Mouse (Mus musculus) C2C12 (cell line): Measurements from ENCODE around the gene Ints4. TPM values are rescaled to one million over a fixed set of nuclear protein-coding genes. Genes with fewer than 3 reads are reported as not detected.
A peak's percentile ranks its signal among the peaks of the same experiment; 100 is the strongest.
"Not testable (repeated sequence)": the region's sequence is repeated elsewhere in the genome, so short reads cannot be mapped to it uniquely, and the experiment has no call there.

Source experiments
- H3K27me3 ChIP-seq: one replicate; pipeline ENCODE4 v1.6.1; 2011; ENCODE audit not compliant: control insufficient read depth, insufficient read depth, insufficient read length
- H3K36me3 ChIP-seq: one replicate; pipeline ENCODE4 v1.6.1; 2011; ENCODE audit not compliant: control insufficient read depth, insufficient read depth
- H3K4me3 ChIP-seq: one replicate; pipeline ENCODE4 v1.5.1; 2011; ENCODE audit warnings: mild to moderate bottlenecking, control low read depth; ENCODE audit not compliant: poor library complexity, insufficient read depth, severe bottlenecking
- H3K79me2 ChIP-seq: one replicate; pipeline ENCODE4 v1.6.1; 2011; ENCODE audit not compliant: control insufficient read depth, insufficient read depth
- H3K79me3 ChIP-seq: one replicate; pipeline ENCODE4 v1.6.1; 2011; ENCODE audit warnings: low read depth, control low read depth
- H3ac ChIP-seq: one replicate; pipeline ENCODE3; 2011; ENCODE audit warnings: low read depth; ENCODE audit not compliant: control insufficient read depth, insufficient read length
- CEBPB ChIP-seq: IDR thresholded peaks from one replicate; pipeline ENCODE4 v1.6.1; 2011; ENCODE audit warnings: low read depth, mild to moderate bottlenecking, control low read depth, moderate library complexity
- CTCF ChIP-seq: IDR thresholded peaks from one replicate; pipeline ENCODE4 v1.5.1; 2011; ENCODE audit not compliant: control insufficient read depth, insufficient read depth, insufficient read length
- FOSL1 ChIP-seq: IDR thresholded peaks from one replicate; pipeline ENCODE4 v1.8.0; 2011; ENCODE audit warnings: mild to moderate bottlenecking, low read length; ENCODE audit not compliant: poor library complexity, insufficient read depth, severe bottlenecking
- MAX ChIP-seq: IDR thresholded peaks from one replicate; pipeline ENCODE4 v1.6.1; 2011; ENCODE audit warnings: mild to moderate bottlenecking, control low read depth
- MYOD1 ChIP-seq: IDR thresholded peaks from one replicate; pipeline ENCODE4 v1.6.1; 2011; ENCODE audit warnings: low read depth; ENCODE audit not compliant: control insufficient read depth, insufficient read length
- MYOG ChIP-seq: IDR thresholded peaks from one replicate; pipeline ENCODE4 v1.6.1; 2011; ENCODE audit not compliant: control insufficient read depth, insufficient read length; ENCODE audit errors: extremely low read depth
- USF1 ChIP-seq: IDR thresholded peaks from one replicate; pipeline ENCODE4 v1.6.1; 2011; ENCODE audit warnings: low read depth, mild to moderate bottlenecking, control low read depth, moderate library complexity
- long read RNA-seq, 2 experiments: library from polyadenylated mRNA; unstranded; transcript quantifications; one replicate each; pipeline ENCODE4 v2.0.0; 2019 to 2020
- polyA plus RNA-seq: library from polyadenylated mRNA; unstranded; fragments of >200 nt; fragmentation: generic; extraction: Trizol; gene quantifications from one replicate; pipeline ENCODE4 v1.2.1, GENCODE M21; 2012; ENCODE audit warnings: missing spikeins

Gene Ints4
- polyA plus RNA-seq, result 24.2 TPM
- long read RNA-seq, experiment 1, transcript Ints4-201 (23 exons, 3,240 nt), result major isoform, 14 of 24 reads
- long read RNA-seq, experiment 1, partial matches to known transcripts, result 3 of 24 reads
- long read RNA-seq, experiment 1, other reads (novel, unspliced or antisense), result 7 of 24 reads
- long read RNA-seq, experiment 2, transcript Ints4-201 (23 exons, 3,240 nt), result major isoform, 149 of 205 reads
- long read RNA-seq, experiment 2, partial matches to known transcripts, result 6 of 205 reads
- long read RNA-seq, experiment 2, other reads (novel, unspliced or antisense), result 49 of 205 reads

DNA sequence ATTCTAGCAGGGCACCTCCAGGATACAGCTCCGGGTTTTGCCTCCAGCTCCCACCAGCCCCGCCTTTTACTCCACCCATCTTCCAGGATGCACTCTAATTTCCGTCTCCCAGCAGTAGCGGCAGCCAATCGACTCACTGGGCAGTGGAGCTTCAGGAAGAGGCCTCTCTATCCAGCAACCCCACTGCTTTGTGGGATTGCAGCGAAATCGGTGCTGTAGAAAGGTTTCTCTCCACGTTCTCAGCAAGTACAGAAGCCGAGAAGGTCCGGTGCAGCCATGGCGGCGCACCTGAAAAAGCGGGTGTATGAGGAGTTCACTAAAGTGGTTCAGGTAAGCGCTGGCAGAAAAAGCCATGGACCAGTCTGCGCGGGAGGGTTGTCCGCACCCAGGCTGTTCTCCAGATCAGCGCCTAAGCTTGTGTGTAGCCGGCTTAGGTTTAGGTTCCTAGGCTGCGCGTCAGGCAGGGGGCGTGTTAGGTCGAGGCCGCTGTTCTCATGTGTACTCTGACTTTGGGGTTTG is at the start of gene Ints4:
Gene Ints4 (plus strand): TSS at position 136 of the 519 bp plus-strand sequence.
- Histone ChIP-seq H3K36me3 (peaks cover 9% of the 10 kb centered on the region), H3K4me3 (peak within 1 kb of the TSS; percentile 51), H3K27me3 (no peaks in the 10 kb centered on the region), H3K79me3 (peaks cover 6% of the 10 kb centered on the region), H3K79me2 (peaks cover 24% of the 10 kb centered on the region), H3ac (peak within 1 kb of the TSS; percentile 80)
- TF ChIP-seq USF1 (no peak), MAX (peak; percentile 8)

DNA sequence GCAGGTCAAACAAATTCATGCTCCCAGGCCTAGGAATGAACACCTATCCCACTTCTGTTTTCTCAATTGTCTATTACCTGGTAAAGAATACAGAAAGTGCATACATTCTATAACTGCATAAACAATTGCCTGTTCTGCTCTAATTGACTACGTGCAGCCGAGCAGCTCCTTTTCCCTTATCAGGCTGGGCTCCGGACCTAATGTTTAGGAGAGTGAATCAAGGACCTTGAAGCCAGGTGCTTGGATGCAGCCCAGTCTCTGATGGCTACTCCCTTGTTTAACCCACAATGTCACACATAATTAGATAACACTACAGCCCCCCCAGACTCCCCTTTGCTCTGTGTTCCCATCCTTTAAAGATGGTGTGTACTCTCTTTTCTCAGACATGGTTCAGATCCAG is 47.2 kb upstream of the Ints4 start:
- H3K36me3 ChIP-seq, H3K4me3 ChIP-seq, H3ac ChIP-seq, H3K27me3 ChIP-seq, H3K79me3 ChIP-seq, H3K79me2 ChIP-seq: not testable (repeated sequence)

DNA sequence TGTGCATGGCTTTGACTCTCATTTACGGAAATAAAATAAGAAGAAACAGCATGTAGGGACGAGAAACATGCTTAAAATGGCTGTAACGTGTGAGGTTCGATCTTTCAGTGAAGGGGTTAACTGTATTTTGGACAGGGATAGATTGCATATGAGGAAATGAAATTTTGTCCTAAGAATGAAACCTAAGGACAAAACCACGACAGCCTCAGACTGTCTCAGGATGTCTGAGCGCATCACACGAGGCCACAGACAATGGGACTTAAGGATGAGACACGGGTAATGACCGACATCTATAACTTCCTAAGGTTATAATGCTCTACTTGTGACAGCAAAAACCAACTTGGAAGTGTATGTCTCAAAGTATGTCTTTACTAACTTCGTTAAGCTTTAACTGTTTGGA is 46.2 kb upstream of the Ints4 start:
- TF ChIP-seq MYOD1 (no peak), MYOG (no peak), FOSL1 (no peak), MAX (no peak), CEBPB (no peak), CTCF (no peak), USF1 (no peak)

DNA sequence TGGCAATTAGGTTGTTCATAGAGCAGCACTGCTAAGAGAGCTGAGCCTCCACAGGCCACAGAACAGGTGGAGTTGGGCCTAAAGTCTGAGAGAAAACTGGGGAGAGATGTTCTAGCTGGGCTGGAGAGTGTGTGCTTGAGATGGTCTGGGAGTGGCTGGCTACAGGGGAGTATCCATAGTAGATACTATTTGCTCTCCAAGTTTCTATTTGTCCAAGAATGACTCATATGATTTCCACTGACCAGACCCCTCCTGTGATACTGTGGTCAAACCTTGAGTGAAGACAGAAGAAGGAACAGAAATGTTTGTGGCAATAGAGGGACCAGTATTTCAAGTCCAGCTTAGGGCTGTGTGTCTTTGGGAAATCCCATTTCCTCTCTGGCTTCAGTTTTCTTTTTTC is 41.8 kb upstream of the Ints4 start:
- H3K4me3 ChIP-seq, result no peak overlapping the region
- H3K27me3 ChIP-seq, result no peaks in the 10 kb centered on the region
- H3K36me3 ChIP-seq, result no peaks in the 10 kb centered on the region
- no peak for TF ChIP-seq CTCF
- no peak for TF ChIP-seq MYOD1
- TF ChIP-seq CEBPB, result no peak
- TF ChIP-seq USF1, result no peak
- TF ChIP-seq FOSL1, result no peak
- TF ChIP-seq MYOG, result no peak
- no peak for TF ChIP-seq MAX
- no peaks in the 10 kb centered on the region for H3K79me2 ChIP-seq
- H3K79me3 ChIP-seq, result no peaks in the 10 kb centered on the region
- H3ac ChIP-seq, result no peak overlapping the region

More for the DNA sequence above, 46.2 kb upstream of the Ints4 start:
- H3ac ChIP-seq, result no peak overlapping the region
- no peaks in the 10 kb centered on the region for H3K79me2 ChIP-seq
- H3K4me3 ChIP-seq, result no peak overlapping the region
- no peaks in the 10 kb centered on the region for H3K36me3 ChIP-seq
- no peaks in the 10 kb centered on the region for H3K79me3 ChIP-seq
- H3K27me3 ChIP-seq, result no peaks in the 10 kb centered on the region

DNA sequence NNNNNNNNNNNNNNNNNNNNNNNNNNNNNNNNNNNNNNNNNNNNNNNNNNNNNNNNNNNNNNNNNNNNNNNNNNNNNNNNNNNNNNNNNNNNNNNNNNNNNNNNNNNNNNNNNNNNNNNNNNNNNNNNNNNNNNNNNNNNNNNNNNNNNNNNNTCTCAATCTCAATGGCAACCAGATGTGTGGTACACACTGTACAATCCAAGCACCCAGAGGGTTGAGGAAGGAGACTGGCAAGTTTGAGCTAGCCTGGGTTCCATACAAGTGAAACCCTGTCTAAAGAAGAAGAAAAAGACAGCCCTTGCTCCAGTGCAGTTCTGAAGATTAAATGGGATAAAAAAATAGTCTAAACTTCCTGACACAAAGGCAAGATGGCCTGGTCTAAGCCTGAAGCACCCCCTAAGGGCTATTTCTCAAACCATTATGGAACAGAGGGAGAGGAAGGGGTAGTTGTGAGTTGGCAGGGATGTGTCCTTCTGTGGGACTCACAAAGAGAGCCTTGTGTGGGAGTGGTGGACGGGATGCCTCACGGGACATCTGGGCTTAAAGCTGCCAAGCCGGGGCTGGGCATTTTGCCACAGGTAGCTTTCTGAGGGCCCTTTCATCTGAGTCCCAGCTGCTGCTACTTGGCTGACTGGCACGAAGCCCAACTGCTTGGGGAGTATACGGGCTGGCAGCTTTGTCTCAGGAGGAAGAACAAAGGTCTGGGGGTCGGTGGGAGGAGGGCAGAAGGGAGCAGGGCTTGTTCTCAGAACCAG is 34.4 kb upstream of the Ints4 start:
- Histone ChIP-seq H3K27me3 (no peaks in the 10 kb centered on the region), H3K79me2 (no peaks in the 10 kb centered on the region), H3ac (no peak overlapping the region), H3K36me3 (no peaks in the 10 kb centered on the region), H3K79me3 (no peaks in the 10 kb centered on the region), H3K4me3 (no peak overlapping the region)
- TF ChIP-seq CEBPB, result no peak
- no peak for TF ChIP-seq FOSL1
- no peak for TF ChIP-seq USF1
- no peak for TF ChIP-seq MYOG
- TF ChIP-seq MYOD1, result no peak

DNA sequence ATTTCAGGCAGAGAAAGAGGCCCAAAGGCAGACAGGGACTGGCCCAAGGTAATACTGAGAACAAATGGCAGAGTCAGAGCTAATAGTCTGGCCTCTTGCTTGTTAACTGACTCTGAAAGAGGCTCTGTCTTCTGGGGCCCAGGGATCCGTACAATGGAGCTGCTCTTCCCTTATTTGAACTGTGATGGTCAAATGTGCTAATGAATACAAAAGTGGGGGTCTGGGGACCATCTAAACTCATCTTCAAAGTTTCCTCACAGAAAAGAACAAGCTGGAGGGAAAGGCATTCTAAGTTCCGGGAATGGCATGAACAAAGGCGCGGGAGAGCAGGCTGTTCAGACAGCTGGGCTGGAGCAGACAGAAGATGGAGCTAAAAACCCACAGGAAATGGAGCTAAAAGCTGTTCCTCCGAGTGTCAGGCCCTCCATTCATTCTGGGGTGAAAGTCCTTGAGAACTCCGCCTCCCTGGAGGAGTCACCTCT is 33.7 kb upstream of the Ints4 start:
- no peaks in the 10 kb centered on the region for H3K36me3 ChIP-seq
- H3K79me3 ChIP-seq, result no peaks in the 10 kb centered on the region
- no peaks in the 10 kb centered on the region for H3K27me3 ChIP-seq
- H3ac ChIP-seq, result no peak overlapping the region
- H3K79me2 ChIP-seq, result no peaks in the 10 kb centered on the region
- no peak overlapping the region for H3K4me3 ChIP-seq
- TF ChIP-seq CEBPB (no peak), MAX (no peak), MYOD1 (no peak), MYOG (no peak), USF1 (no peak), FOSL1 (no peak), CTCF (no peak)

DNA sequence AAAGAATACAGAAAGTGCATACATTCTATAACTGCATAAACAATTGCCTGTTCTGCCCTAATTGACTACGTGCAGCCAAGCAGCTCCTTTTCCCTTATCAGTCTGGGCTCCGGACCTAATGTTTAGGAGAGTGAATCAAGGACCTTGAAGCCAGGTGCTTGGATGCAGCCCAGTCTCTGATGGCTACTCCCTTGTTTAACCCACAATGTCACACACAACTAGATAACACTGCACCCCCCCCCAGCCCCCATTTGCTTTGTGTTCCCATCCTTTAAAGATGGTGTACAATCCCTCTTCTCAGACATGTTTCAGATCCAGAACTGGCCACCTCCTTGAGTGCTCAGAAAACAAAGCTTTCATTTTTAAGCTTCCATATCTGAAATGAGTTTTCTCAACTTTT is 29.7 kb upstream of the Ints4 start, which contains the start of gene Kctd14:
Gene Kctd14 (plus strand): TSS at position 301 of the 400 bp plus-strand sequence.
- not testable (repeated sequence) for H3K27me3 ChIP-seq, H3K36me3 ChIP-seq, H3K4me3 ChIP-seq, H3K79me2 ChIP-seq, H3K79me3 ChIP-seq, H3ac ChIP-seq
